ENCODE assay signal across 30 mouse cellular contexts in the genomic region with DNA sequence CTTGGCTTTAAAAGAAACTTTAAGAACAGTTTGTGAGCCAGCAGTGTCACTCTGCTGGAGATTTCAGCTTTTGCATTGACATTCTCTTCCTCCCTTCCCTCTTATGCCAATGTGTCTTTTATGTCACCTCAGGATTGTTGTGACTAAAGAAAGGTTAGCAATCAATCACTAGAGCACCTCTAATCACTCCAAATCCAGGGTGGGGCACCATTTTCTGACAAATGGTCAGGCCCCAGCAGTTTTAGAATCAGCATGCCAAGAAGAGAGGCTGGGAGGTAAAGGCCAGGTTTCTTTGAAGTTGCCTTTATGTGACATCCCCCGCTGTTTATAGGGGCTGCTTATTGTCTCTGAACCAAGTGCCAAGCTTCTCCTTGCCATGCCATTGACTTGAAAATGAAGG.
DNase-seq lines count a peak whose midpoint lies in the region; ATAC-seq and TF ChIP-seq lines count a peak whose summit lies in the region.
"Had no signal": no experiment of that assay in that cellular context is flagged by ENCODE, and none has a peak within 500 bp of the region (broad histone marks: within the 10 kb centered on the region; RNA-seq: fewer than 3 reads in every experiment).

No protein-coding gene starts in this region.

- no peak overlapping the region for H3K27ac ChIP-seq in limb, embryonic 11.5 days (replicated peaks; ENCODE audit: low read depth, low read length)
- no peak overlapping the region for H3K27ac ChIP-seq in limb, embryonic 10.5 days
- no peak overlapping the region for H3K27ac ChIP-seq in lung, postnatal 0 days (ENCODE audit: low read length)
- H3K27ac ChIP-seq: embryonic facial prominence, embryonic 13.5 days; embryonic facial prominence, embryonic 15.5 days; forebrain, embryonic 10.5 days; forebrain, embryonic 12.5 days had no signal

- 14% methylated on average over 1 of the region's 1 CpGs for WGBS in limb, embryonic 11.5 days
- 14% methylated on average over 1 of the region's 1 CpGs for WGBS in limb, embryonic 10.5 days
- 67% methylated on average over 1 of the region's 1 CpGs for WGBS in lung, postnatal 0 days

- no peaks in the 10 kb centered on the region for H3K27me3 ChIP-seq in limb, embryonic 11.5 days (ENCODE audit: control insufficient read depth, insufficient read depth, low read length)
- no peaks in the 10 kb centered on the region for H3K27me3 ChIP-seq in limb, embryonic 10.5 days (ENCODE audit: low read depth, poor library complexity, severe bottlenecking)
- no peaks in the 10 kb centered on the region for H3K27me3 ChIP-seq in lung, postnatal 0 days (replicated peaks; ENCODE audit: insufficient read depth, low read length)
- H3K27me3 ChIP-seq: CH12.LX; embryonic facial prominence, embryonic 13.5 days; embryonic facial prominence, embryonic 15.5 days; forebrain, embryonic 12.5 days had no signal

- TF ChIP-seq EP300 in lung, postnatal 0 days (IDR thresholded peaks at IDR 0.05) = no peak

- no peaks in the 10 kb centered on the region for H3K4me1 ChIP-seq in limb, embryonic 11.5 days (ENCODE audit: control insufficient read depth, insufficient read depth, low read length)
- no peaks in the 10 kb centered on the region for H3K4me1 ChIP-seq in limb, embryonic 10.5 days
- H3K4me1 ChIP-seq in lung, postnatal 0 days (ENCODE audit: insufficient read depth, low read depth, low read length) = no peaks in the 10 kb centered on the region
- H3K4me1 ChIP-seq: embryonic facial prominence, embryonic 13.5 days; embryonic facial prominence, embryonic 15.5 days; forebrain, embryonic 12.5 days had no signal

- H3K9ac ChIP-seq in limb, embryonic 11.5 days (ENCODE audit: low read length) = no peak overlapping the region
- no peak overlapping the region for H3K9ac ChIP-seq in lung, postnatal 0 days (replicated peaks; ENCODE audit: low read depth)
- H3K9ac ChIP-seq: embryonic facial prominence, embryonic 13.5 days; embryonic facial prominence, embryonic 15.5 days; forebrain, embryonic 12.5 days had no signal

- TF ChIP-seq CTCF in lung, postnatal 0 days (IDR thresholded peaks at IDR 0.05) = no peak

- DNase-seq in limb, embryonic 11.5 days (ENCODE audit: low spot score) = peak; percentile 32
- no peak for DNase-seq in limb, embryonic 10.5 days (ENCODE audit: low spot score)
- DNase-seq in R1 (ENCODE audit: low read depth, low spot score) (peak; percentile 30), ZHBTc4 (ENCODE audit: low read depth, low spot score) (peak; percentile 84)
- DNase-seq in mesoderm, embryonic 11.5 days (ENCODE audit: low read depth, low spot score) = peak; percentile 15
- DNase-seq in urinary bladder, postnatal 4 days (ENCODE audit: low spot score in 2 of 2) = no peak
- no peak for DNase-seq in thymus, postnatal 14 days
- DNase-seq in lung, postnatal 0 days (ENCODE audit: low spot score) = no peak
- DNase-seq: adrenal gland, adult 2 months; adrenal gland, postnatal 10 days; adrenal gland, postnatal 25 days; B cell, adult 2 months; cerebellum, adult 11 months; cerebellum, adult 18-20 months; cerebellum, adult 8-10 months; cerebellum, adult 9-11 months; cerebellum, postnatal 14 days; cerebellum, postnatal 36 days; embryo, embryonic 11 days had no signal

- H3K9me3 ChIP-seq in limb, embryonic 11.5 days (ENCODE audit: control insufficient read depth, low read length) = no peaks in the 10 kb centered on the region
- H3K9me3 ChIP-seq in limb, embryonic 10.5 days (replicated peaks) = no peaks in the 10 kb centered on the region
- H3K9me3 ChIP-seq in lung, postnatal 0 days (ENCODE audit: low read length) = no peaks in the 10 kb centered on the region
- H3K9me3 ChIP-seq: embryonic facial prominence, embryonic 13.5 days; embryonic facial prominence, embryonic 15.5 days; forebrain, embryonic 10.5 days; forebrain, embryonic 12.5 days; G1E had no signal

- ATAC-seq in limb, embryonic 11.5 days (ENCODE audit: insufficient number of reproducible peaks, low FRiP score, low TSS enrichment, low read depth) = no peak
- no peak for ATAC-seq in lung, postnatal 0 days
- ATAC-seq: CD4-positive, CD25-positive, alpha-beta regulatory T cell, adult 4 months; forebrain, embryonic 14.5 days; forebrain, embryonic 16.5 days; Patski had no signal

- no peak overlapping the region for H3K4me2 ChIP-seq in limb, embryonic 11.5 days (ENCODE audit: low read depth, severe bottlenecking)
- no peak overlapping the region for H3K4me2 ChIP-seq in lung, postnatal 0 days (replicated peaks; ENCODE audit: low read depth, low read length)
- H3K4me2 ChIP-seq: embryonic facial prominence, embryonic 13.5 days; embryonic facial prominence, embryonic 15.5 days; forebrain, embryonic 12.5 days had no signal

- no peaks in the 10 kb centered on the region for H3K36me3 ChIP-seq in limb, embryonic 11.5 days (ENCODE audit: control insufficient read depth, insufficient read depth, low read length)
- no peaks in the 10 kb centered on the region for H3K36me3 ChIP-seq in limb, embryonic 10.5 days
- no peaks in the 10 kb centered on the region for H3K36me3 ChIP-seq in lung, postnatal 0 days (ENCODE audit: insufficient read depth, low read length)
- H3K36me3 ChIP-seq: embryonic facial prominence, embryonic 13.5 days; embryonic facial prominence, embryonic 15.5 days; forebrain, embryonic 10.5 days; forebrain, embryonic 12.5 days; G1E had no signal

- H3K4me3 ChIP-seq in limb, embryonic 11.5 days (ENCODE audit: low read depth, low read length) = no peak overlapping the region
- no peak overlapping the region for H3K4me3 ChIP-seq in limb, embryonic 10.5 days
- no peak overlapping the region for H3K4me3 ChIP-seq in lung, postnatal 0 days (ENCODE audit: low read depth, low read length)
- H3K4me3 ChIP-seq: embryonic facial prominence, embryonic 13.5 days; embryonic facial prominence, embryonic 15.5 days; erythroblast, embryonic 14.5 days; forebrain, embryonic 10.5 days; forebrain, embryonic 12.5 days had no signal

Comparison
In these comparisons a context has a peak if more than half of its experiments do, and no peak if none do; other contexts are left out.
1. DNase-seq: peak in limb, embryonic 11.5 days (single experiment), R1 (single experiment), ZHBTc4 (single experiment) and mesoderm, embryonic 11.5 days (single experiment); none in limb, embryonic 10.5 days (single experiment), urinary bladder, postnatal 4 days (0 of 2), thymus, postnatal 14 days (single experiment) and lung, postnatal 0 days (single experiment).